Mouse (Mus musculus) spleen, postnatal 10 days (tissue): ENCODE measurements at regions not wholly inside any gene's neighbourhood (a gene's known extent, or its start where the extent isn't known, plus 50 kb on each side); places are given as distances from the start of the nearest gene placed in this dataset.

Experiments
- DNase-seq, 2 experiments: peaks; one replicate each; pipeline ENCODE4 v3.0.0; 2021 to 2022; ENCODE audit warnings: low spot score in 2 of 2

- DNase-seq, result no peak
These were observed 229.1 kb upstream of the G2e3 start for GRCm38 (mm10) chr12:51118781-51119180.

GRCm38 (mm10) chr12:51118021-51118694 lies 229.7 kb upstream of the G2e3 start:
- no peak for DNase-seq

- DNase-seq, result no peak
These were observed 230.3 kb upstream of the G2e3 start for GRCm38 (mm10) chr12:51117436-51118020.

GRCm38 (mm10) chr12:51111811-51112210 lies 236.1 kb upstream of the G2e3 start:
- no peak for DNase-seq

GRCm38 (mm10) chr12:51108044-51108443 lies 239.8 kb upstream of the G2e3 start:
- no peak for DNase-seq

GRCm38 (mm10) chr12:51103541-51104042 lies 244.3 kb upstream of the G2e3 start:
- DNase-seq, result no peak

GRCm38 (mm10) chr12:51101636-51102035 lies 246.2 kb upstream of the G2e3 start:
- no peak for DNase-seq

GRCm38 (mm10) chr12:51100868-51101267 lies 247.0 kb upstream of the G2e3 start:
- no peak for DNase-seq

- DNase-seq, result no peak
These were observed 251.9 kb upstream of the G2e3 start for GRCm38 (mm10) chr12:51095974-51096373.

GRCm38 (mm10) chr12:51089324-51089723 lies 258.5 kb upstream of the G2e3 start:
- DNase-seq, result no peak

GRCm38 (mm10) chr12:51081809-51082208 lies 266.1 kb upstream of the G2e3 start:
- DNase-seq, result no peak

- DNase-seq, result no peak
These were observed 274.4 kb upstream of the G2e3 start for GRCm38 (mm10) chr12:51073503-51073902.

GRCm38 (mm10) chr12:51060931-51061330 lies 286.9 kb upstream of the G2e3 start:
- DNase-seq, result no peak

GRCm38 (mm10) chr12:51058569-51058968 lies 289.3 kb upstream of the G2e3 start:
- DNase-seq, result no peak

GRCm38 (mm10) chr12:51058104-51058503 lies 289.8 kb upstream of the G2e3 start:
- no peak for DNase-seq

- no peak for DNase-seq
These were observed 300.7 kb upstream of the G2e3 start for GRCm38 (mm10) chr12:51047116-51047515.

GRCm38 (mm10) chr12:51045437-51045836 lies 302.4 kb upstream of the G2e3 start:
- DNase-seq, result no peak

GRCm38 (mm10) chr12:51045020-51045419 lies 302.8 kb upstream of the G2e3 start:
- DNase-seq, result no peak

GRCm38 (mm10) chr12:51032193-51032592 lies 315.7 kb upstream of the G2e3 start:
- no peak for DNase-seq

- DNase-seq, result no peak
These were observed 319.2 kb upstream of the G2e3 start for GRCm38 (mm10) chr12:51028601-51029174.

GRCm38 (mm10) chr12:51026046-51026445 lies 321.8 kb upstream of the G2e3 start:
- no peak for DNase-seq

GRCm38 (mm10) chr12:51025531-51025930 lies 322.3 kb upstream of the G2e3 start:
- no peak for DNase-seq
